Mouse (Mus musculus): Measurements from ENCODE around the gene Spin1.
A peak's percentile ranks its signal among the peaks of the same experiment; 100 is the strongest.
"Not testable (repeated sequence)": the region's sequence is repeated elsewhere in the genome, so short reads cannot be mapped to it uniquely, and the experiment has no call there.

Spin1 gene

DNA sequence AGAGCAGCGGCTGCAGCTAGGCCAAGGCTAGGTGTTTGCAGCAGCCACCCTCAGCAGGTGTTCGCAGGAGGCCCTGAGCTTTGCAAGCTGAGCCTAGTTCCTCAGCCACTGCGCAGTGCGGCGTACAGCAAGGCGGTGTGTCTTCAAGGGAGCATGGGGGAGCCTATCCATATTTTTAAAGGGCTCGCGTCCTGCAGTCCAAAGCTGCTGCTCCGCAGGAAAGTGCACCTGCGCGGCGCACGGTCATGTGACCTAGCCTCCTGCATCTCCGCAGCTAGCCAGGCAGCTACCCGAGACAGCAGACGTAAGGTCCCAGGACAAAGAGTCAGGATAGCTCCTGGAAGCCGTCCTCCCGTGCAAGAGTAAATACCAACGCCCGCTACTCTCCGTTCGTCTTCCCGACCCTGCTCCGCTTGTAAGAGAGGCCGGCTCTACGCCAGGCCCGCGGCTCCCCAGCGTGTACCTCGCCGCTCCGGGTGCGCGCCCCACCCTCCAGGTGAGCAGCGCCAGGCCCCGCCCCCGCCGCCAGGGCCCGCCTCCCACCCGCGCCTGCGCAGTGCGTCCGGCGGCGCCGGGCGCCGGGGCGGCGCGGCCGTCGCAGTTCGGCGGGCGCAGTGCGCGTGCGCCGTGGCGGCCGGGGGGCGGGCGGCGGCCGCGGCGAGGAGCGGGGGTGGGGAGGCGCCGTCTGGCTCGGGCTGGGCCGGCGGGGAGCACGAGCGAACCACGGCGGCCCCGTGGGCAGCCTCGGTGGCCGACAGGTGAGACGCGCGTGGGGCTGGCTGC, at the start of gene Spin1:
TSS of gene Spin1 (plus strand) at position 648 of the 783 bp plus-strand sequence.
- DNase-seq: peak; percentile 96 to 97

DNA sequence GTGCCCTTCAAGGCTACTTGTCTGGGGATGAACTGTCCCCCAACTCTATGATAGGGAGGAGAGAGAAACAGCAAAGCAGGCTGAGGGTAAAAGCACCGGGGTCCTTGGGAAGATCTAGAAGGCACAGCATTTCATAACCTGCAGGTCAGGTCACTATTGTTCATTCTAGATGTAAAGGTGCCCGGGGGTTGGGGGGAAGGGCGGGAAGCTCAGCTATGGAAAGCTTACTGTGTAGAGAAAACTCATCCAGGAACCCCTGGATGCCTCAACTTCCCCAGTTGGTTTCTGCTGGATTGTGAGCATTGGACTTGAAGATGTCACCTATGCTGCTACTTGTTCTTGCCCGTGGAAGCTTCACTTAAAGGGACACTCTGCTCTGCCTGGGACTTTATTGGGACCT, 49.7 kb upstream of the Spin1 start:
- no peak for DNase-seq

DNA sequence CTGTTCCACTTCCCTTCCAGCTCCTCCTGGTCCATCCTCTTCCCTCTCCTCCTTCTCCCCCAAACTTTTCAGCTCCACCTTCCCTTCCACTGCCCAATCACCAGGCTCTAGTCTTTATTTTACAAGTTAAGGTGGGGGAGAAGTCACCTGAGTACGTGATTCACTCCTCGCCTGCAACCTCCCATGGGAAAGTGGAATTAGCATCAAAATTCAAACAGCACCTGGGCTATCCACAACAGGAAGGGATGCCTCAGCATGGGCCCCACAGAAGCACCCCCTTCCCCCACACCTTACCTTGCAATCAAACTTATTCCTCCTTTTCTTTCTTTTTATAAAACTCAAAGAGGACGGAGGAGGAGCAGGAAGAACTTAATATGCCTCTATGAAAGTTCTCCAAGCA, 48.3 kb upstream of the Spin1 start:
- no peak for DNase-seq

DNA sequence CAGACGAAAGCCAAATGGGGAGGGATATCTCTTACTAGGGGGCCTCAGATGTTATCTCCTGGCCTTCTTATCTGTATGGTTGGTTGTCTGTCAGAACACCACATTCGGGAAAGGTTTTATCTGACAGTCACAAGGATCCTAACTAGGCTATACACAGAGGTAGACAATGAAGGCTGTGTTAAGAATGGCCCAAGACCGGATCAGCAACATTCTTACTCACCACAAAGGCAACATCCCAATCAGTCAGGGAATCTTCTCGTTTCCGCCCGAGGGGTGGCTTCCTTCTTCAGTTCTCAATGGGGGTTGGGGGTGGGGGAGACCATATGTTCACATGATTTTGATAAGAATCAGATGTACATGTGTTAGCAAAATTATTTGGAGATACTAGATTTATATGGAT, 37.7 kb upstream of the Spin1 start:
- no peak for DNase-seq

DNA sequence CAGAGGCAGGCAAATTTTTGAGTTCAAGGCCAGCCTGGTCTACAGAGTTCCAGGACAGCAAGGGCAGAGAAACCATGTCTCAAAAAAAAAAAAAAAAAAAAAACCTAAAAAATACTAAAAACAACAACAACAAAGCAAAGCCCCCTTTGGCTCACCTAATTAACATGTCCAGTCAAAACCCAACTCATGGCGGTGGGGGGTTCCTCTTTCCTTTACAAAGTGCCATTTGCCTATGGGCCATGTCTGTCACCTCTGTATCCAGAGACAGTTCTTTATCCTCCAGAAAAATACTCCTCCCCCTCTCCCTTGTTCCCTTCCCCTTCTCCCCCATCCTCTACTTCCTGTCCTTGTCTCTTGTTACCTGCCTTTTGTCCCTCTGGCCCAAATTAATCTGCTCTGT, 37.0 kb upstream of the Spin1 start:
- no peak for DNase-seq

DNA sequence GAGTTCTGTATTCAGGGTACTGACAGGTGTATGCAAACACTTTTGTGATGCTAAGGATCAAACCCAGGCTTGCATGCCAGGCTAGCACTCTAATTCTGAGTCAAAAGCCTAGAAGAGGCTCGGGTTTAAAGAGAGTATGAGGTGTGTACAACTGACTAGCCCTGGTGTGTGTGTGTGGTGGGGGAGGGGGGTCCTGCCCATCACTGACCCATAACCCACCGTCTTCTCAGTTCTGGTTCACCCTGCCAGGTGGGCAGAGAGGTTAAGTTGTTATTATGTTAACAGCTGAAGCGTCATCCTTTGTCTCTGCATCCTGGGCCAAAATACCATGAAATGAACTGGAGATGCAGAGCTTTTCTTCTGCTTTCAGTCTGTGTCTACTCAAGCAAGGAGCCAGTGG, 36.3 kb upstream of the Spin1 start:
- no peak for DNase-seq

DNA sequence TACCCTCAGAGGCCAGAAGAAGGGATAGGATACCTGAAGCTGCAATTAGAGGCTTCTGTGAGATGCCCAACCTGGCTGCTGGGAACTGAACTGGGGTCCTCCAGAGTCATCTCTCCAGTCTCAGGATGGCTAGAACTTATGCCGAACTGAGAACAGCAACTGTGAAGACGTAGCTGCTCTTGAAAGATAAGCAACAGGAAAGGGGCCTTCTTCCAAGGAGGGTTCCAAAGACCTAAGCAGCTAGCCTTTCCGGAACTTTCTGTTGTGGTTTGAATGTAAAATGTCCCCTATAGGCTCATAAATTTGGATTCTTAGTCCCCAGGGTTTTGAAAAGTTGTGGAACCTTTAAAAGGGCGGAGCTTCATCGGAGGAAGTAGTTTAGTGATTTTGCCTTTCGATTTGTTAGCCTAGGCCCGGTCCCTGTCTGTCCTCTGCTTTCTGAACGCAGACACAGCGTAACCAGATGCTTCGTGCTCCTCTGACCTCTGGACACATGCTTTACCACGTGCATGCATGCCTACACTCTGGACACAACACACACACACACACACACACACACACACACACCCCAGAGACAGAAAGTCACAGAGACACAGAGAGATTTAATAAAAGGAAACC, 29.5 kb upstream of the Spin1 start:
- no peak for DNase-seq

DNA sequence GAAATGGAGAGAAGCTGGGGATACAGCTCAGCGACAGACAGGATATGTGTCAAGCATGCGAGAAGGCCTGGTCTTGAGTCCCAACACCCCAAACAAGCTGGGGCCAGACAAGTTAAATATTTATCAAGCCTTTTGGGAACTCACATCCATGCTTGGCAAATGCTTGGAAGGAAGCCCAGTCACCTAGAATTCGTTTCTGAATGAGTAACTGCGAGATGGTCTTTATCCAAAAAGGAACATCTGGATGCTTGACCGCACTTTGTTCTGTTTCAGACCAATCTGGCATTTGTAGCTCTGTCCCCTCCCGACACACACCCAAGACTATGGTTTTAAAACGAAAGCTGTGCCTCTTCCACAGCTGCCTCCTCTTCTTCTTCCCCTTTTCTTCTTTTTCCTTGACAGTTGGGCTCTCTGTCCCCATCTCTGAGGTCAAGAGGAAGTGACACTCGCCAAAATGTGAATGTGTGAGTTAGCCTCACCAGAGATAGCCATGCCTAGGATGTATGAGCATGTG, 28.9 kb upstream of the Spin1 start:
- DNase-seq: no peak

DNA sequence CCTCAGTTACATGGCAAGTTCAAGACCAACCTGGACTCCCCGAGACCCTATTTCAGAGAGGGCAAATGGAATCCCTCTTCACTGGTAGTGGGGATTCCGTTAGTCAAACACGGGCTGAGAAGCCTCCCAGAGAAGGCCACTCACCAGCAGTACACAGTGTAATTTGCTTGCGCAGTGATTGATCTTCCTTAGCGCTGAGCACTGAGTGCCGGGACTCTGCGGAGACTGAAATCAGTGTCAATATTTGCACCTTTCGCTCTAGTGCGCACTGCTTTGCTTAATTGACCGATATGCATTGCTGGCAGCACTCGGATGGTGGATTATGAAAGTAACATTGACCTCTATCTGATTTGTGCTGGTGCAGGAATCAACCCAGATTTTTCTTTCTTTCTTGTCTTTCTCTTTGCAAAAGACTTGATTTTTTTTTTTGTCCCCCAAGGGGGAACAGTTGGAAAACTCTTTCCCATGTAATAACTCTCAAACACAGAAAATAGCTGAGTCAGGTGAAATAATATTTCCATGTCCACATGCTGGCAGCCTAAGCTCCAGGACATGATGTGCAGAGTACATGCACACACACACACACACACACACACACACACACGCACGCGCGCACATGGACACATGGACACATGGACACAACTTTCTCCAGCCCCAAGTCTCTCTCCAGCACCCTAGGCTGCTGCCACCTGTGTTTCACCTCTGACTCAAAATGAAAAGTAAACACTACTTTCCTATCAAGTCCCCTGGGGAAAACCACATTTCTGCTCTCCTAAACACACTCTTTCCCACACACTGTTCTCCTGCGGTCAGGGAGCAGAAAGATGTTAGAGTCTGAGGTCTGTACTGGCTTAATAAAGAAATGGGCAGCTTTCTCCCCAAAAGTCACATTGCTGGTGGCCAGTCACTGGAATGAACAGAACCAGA, 27.5 kb upstream of the Spin1 start:
- DNase-seq: no peak

DNA sequence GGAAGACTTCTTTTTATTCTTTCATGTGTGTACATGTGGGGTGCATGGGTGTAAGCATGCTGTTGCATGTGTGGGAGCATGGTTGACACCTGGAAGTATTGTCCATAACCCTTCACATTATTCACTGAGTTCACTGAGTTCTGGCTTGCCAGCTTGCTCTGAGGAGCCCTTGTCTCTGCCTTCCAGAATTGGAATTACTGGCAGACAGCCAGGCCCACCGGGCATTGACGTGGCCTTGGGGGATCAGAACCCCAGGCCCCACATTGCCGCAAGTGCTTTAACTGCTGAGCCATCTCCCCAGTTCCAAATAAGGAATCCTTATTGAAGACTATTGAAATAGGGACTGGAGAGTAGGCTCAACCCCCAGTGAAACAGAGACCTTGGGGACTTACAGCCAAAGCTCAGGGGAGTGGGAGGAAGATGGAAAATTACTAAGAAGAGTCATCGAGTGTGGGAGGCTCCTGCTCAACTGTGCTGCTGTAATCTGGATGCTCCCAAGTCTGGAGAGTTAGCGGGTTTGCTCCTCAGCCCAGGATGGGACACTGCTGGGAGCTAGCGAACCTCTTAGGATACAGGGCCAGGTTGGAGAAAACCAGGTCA, 26.5 kb upstream of the Spin1 start:
- no peak for DNase-seq

DNA sequence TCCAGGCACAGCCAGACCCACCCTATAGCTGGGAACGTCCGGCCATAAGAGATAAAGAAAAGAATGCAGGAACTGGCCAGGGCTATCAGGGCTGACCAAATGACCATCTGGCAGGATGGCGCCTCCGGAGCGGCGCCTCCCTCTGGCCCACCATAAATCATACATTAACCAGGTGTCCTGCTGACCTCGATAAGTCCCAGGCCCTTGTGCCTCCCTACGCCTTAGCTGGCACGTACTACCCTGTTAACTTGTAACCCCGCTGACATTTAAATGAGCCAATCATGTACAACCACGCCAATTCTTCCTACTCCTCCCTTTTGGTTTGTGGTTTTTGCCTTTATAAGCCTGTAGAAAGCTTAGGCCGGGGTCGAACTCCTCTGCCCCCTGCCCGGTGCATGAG, 24.5 kb upstream of the Spin1 start:
- DNase-seq: not testable (repeated sequence)

DNA sequence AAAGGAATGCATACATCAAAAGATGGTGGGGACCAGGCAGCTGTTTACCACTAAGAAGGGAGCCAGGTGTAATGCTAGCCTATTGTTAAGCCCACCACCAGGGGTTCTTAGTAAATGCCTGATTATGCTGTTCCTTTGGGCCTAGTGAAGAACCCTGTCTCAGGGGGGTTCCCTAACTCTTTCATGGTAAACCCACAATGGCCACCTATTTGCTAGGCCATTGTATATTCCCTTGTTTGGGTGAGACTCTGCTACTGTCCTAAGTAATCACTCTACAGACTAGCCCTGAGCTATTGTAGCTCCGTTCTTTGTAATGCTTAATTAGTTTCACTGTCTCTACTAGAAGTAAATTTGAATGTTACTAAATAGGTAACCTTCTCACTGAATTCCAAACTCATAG, 22.1 kb upstream of the Spin1 start:
- DNase-seq: not testable (repeated sequence)

DNA sequence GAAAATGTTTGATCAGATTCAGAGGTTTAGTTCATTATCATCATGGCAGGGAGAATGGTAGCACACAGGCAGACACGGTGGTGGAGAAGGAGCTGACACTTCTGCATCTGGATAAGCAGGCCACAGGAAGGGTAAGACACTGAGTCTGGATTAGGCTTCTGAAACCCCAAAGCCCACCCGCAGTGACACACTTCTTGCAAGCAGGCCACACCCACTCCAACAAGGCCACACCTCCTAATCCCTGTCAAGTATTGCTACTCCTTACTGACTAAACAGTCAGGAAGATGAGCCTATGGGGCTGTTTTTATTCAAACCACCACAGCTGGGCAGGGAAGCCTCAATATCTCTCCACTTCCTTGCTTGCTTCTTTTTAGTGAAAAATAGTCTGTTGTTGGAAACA, 19.9 kb upstream of the Spin1 start:
- DNase-seq: no peak

DNA sequence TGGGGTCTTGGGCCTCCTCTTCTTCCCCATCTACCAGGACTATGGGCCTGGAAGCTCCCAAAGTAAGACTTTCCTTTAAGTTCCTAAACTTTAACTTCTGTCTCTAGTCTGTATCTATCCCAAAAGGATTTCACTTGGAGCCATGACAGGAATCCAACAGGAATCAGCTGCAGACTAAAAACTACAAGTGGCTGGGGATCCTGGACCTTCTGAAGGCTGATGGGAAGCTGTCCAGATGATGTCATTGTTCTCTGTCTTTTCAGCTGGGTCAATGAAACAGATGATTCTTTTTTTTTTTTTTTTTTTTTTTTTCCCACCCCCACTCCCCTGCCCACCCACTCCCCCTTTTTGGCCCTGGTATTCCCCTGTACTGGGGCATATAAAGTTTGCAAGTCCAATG, 16.4 kb upstream of the Spin1 start:
- DNase-seq: no peak

DNA sequence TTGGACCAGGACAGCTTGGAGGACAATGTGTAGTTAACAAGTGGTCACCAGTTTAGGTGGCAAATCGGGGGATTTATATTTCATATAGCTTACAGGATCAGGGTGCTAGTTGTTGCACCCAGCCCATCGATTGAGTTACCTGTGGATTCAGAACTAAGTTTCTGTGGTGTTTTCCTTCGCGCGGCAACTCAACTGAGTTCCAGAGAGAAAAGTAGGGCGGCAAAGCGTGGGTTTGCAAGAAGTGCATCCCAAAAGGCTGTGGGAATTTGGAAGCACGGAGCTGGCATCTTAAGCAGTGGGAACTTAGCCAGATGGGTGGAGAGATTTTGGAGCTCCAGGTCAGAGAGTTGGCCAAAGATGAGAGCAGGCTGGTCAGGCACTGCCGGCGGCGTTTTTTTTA, 14.7 kb upstream of the Spin1 start:
- no peak for DNase-seq

DNA sequence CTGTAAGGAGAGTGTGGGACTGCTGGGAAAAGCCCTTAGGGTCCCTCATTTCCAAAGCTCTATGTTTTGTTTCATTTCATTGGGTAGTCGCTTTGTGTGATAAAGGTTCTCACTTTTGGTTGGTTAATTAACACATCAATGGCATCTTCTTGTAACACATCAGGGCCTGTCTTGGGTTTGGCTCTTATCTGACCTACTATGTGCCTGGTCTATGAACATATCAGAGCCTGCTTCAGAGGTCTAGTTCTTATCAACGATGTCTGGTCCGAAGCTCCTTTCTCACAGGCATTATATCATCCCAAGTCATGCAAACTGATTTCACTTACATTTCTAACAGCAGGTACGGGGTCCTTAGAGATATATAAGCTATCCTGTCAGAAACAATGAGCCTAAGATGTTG, 13.4 kb upstream of the Spin1 start:
- DNase-seq: no peak

DNA sequence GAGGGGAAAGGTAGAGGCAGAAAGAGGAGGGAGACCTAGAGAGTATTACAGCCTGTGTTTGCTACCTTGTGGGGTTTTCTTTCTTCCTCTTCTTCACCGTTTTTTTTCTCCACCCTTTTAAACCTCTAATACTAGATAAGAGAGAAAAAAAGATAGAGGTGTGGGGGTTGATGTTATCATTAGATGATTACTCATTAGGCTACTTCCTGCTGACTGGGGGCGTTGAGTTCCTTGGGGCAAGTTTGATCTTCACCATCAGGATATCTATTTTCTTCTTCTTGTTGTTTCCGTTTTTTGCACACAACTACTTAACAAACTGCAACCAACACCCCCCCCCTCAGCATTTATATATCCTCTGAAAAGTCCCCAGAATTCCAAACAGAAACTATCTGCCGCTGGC, 12.5 kb upstream of the Spin1 start:
- DNase-seq: no peak

DNA sequence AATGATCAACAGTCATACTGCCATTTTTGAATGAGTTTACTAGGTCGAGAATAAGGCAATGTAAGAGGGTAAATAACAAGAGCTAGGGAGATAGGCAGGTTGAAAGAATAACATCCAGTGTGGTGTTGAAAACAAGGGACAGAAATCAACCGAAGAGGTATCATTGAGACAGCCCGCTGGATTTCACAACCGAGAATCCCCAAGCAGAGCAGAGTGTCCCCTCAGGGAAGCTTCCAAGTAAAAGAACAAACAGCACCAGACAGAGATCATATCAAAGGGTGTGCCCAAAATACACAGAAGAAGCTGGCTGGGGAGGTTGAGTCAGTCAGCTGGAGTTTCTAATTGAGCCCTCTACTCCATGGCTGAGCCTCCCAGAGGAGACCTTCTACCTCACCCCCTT, 11.6 kb upstream of the Spin1 start:
- DNase-seq: no peak

DNA sequence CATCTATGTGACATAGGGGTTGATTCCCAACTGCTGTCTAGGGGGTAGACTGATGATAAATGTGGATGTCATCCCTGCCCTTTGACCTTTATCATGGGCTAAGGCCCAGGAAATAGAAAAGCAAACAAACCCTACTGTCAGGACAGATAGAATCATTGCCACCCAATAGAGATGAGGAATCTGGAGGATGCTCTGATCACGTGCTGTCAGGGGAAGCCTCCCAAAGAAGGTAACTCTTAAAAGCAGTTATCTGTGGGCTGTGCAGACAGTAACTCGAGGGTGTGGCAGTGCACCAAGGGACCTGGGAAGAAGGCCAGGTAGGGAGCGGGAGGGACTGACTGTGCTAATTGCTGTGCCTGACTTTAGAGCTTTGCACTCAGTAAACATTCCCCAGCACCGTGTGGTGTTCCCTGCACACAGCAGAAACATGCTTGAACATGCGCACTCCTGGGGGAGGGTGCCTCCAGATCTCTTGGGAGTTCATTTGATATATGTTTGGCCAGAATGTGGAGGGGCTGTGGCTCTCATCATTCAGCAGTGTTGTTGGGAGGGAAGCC, 10.5 kb upstream of the Spin1 start:
- no peak for DNase-seq

DNA sequence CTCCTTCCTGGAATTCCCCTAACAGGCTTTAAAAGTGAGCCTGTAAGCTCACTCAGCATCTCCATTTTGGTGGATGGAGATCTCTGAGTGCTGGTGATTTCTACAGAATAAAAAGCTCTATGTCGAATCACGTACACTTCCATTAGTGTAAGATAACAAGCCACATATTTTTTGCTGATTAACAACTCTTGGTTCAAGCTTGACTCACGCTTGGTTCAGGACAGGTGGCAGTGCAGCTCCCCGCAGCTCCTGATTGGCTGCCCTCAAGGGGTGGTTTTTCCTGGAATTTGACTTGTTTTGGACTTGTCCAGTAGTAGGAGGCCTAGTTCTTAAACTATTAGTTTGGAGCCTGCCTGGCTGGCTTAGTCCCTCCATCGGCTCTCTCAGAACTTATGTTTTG, 7.2 kb upstream of the Spin1 start:
- no peak for DNase-seq

DNA sequence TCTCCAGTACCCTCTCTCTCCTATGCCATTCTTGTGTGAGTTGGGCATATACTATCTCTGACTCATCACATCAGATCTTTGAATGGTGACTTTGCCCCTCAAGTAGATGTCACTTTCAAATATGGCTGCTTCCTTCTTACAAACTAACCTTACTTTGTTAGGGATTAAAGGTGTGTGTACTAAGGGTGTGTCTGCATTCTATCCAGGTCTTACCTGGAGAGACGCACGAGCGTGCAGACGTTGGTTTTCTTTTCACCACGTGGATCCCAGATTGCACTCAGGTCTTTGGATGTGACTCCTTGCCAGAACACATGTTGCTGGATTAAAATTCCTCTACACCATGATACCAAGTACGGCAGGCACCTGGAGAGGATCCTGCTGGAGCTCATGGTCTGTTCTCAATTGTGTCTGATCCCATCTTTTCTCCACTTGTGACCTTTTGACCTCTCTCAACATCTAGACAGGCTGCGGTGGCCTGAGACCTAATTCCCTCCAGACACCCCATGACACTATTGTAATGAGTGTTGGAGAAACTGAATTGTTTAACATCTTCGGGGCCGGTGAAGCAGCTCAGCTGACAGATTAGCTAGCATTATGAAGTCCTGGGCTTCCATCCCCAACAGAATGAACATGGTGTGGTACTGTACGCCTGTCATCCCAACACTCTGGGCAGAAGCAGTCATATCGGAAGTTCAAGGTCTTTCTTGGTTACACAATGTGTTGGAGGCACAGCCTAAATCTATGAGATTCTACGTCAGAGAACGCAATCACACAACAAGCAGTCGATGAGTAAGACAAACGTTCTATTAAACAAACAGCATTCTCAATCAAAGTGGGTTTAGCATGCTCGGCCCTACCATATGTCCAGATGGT, 6.1 kb upstream of the Spin1 start:
- DNase-seq: no peak

Measured in cerebellum, postnatal 25 days (tissue).